Comparison of ENCODE assay signal across 16 mouse cellular contexts in the genomic region with DNA sequence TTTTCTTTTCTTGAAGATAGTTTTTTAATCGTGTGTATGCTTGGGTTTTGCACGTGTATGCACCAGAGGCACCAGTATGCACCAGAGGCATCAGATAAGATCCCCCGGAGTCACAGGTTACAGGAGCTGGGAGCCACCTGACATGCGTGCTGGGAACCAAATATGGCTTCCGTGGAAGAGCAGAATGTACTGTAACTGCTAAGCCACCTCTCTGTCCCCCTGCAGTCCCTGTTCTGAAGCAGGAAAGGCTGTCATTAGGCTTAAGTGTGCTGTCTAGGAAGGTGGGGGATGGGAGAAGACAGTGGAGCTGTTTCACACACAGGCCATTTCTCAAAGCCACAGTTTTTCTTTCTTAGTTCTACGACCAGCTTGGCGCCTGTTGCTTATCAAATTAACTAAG.
DNase-seq lines count a peak whose midpoint lies in the region; ATAC-seq and TF ChIP-seq lines count a peak whose summit lies in the region.
"Had no signal": no experiment of that assay in that cellular context is flagged by ENCODE, and none has a peak within 500 bp of the region (broad histone marks: within the 10 kb centered on the region; RNA-seq: fewer than 3 reads in every experiment).

No protein-coding gene starts in this region.

- no peaks in the 10 kb centered on the region for H3K79me2 ChIP-seq in MEL (ENCODE audit: control insufficient read depth, insufficient read depth, low read length, poor library complexity)

- H3K9me3 ChIP-seq in hindbrain, embryonic 15.5 days, result no peaks in the 10 kb centered on the region
- no peaks in the 10 kb centered on the region for H3K9me3 ChIP-seq in hindbrain, embryonic 11.5 days (ENCODE audit: control insufficient read depth, low read length)
- H3K9me3 ChIP-seq in MEL (replicated peaks; ENCODE audit: insufficient read depth, low read length), result no peaks in the 10 kb centered on the region
- no peaks in the 10 kb centered on the region for H3K9me3 ChIP-seq in limb, embryonic 10.5 days (replicated peaks)
- H3K9me3 ChIP-seq: limb, embryonic 15.5 days; midbrain, embryonic 15.5 days had no signal

- ATAC-seq in hindbrain, embryonic 15.5 days (ENCODE audit: low FRiP score, low read depth), result no peak
- ATAC-seq in hindbrain, embryonic 11.5 days (ENCODE audit: low FRiP score), result no peak
- ATAC-seq: inflammation-experienced regulatory T-cells, adult 6 months; midbrain, embryonic 15.5 days; Patski had no signal

- no peak for TF ChIP-seq CTCF in MEL (IDR thresholded peaks at IDR 0.05 in 2 of 3, conservative IDR thresholded peaks at IDR 0.05 in 1 of 3; ENCODE audit: control insufficient read depth in 1 of 3, insufficient read depth in 1 of 3, low read depth in 2 of 3, low read length in 3 of 3, poor library complexity in 1 of 3, severe bottlenecking in 1 of 3)

- H3K4me2 ChIP-seq in hindbrain, embryonic 15.5 days, result no peak overlapping the region
- no peak overlapping the region for H3K4me2 ChIP-seq in hindbrain, embryonic 11.5 days (replicated peaks; ENCODE audit: low read depth, low read length)
- H3K4me2 ChIP-seq: limb, embryonic 15.5 days; midbrain, embryonic 15.5 days had no signal

- H3K9ac ChIP-seq in hindbrain, embryonic 15.5 days, result no peak overlapping the region
- H3K9ac ChIP-seq in hindbrain, embryonic 11.5 days (ENCODE audit: low read depth, low read length), result no peak overlapping the region
- peak overlapping the region; percentile 69 for H3K9ac ChIP-seq in MEL (ENCODE audit: control insufficient read depth, low read depth, low read length, poor library complexity, severe bottlenecking)
- H3K9ac ChIP-seq: limb, embryonic 15.5 days; midbrain, embryonic 15.5 days had no signal

- peak; percentile 28 to 45; a peak in 1 of 4 replicates for TF ChIP-seq POLR2A in MEL (IDR thresholded peaks at IDR 0.05; ENCODE audit: control insufficient read depth in 1 of 2, insufficient read depth in 1 of 2, low read depth in 1 of 2, low read length in 2 of 2, poor library complexity in 1 of 2)

- peak; percentile 36 for DNase-seq in embryo, embryonic 10 days (ENCODE audit: low spot score)
- DNase-seq in embryo, embryonic 9.5 days (ENCODE audit: extremely low spot score), result no peak
- DNase-seq in hindbrain, embryonic 11.5 days (ENCODE audit: low spot score), result no peak
- DNase-seq in MEL (ENCODE audit: low read depth, low spot score), result peak; percentile 75
- DNase-seq in limb, embryonic 10.5 days (ENCODE audit: low spot score), result no peak
- DNase-seq in ovary, postnatal 36 days (ENCODE audit: low spot score), result no peak
- no peak for DNase-seq in cerebellum, adult 9-10 months
- DNase-seq: cerebellum, adult 11-12 months; gastrocnemius, postnatal 25 days; lung, adult 2 months had no signal

- TF ChIP-seq RAD21 in MEL (IDR thresholded peaks at IDR 0.05; ENCODE audit: low read depth, low read length), result no peak

- H3K27ac ChIP-seq in hindbrain, embryonic 15.5 days (replicated peaks), result 0 out of 2 replicates have a peak overlapping the region, but pooled peaks have one; percentile 8
- H3K27ac ChIP-seq in hindbrain, embryonic 11.5 days (ENCODE audit: low read depth, low read length), result no peak overlapping the region
- peak overlapping the region; percentile 92 for H3K27ac ChIP-seq in MEL (ENCODE audit: control insufficient read depth, low read depth, low read length)
- peak overlapping the region; percentile 77; the same call in 1 of the 2 replicates for H3K27ac ChIP-seq in limb, embryonic 10.5 days
- H3K27ac ChIP-seq: midbrain, embryonic 15.5 days had no signal

- H3K36me3 ChIP-seq in hindbrain, embryonic 15.5 days, result no peaks in the 10 kb centered on the region
- no peaks in the 10 kb centered on the region for H3K36me3 ChIP-seq in hindbrain, embryonic 11.5 days (ENCODE audit: control insufficient read depth, insufficient read depth, low read length)
- H3K36me3 ChIP-seq in MEL (ENCODE audit: control insufficient read depth in 1 of 2, insufficient read depth in 2 of 2, low read length in 2 of 2), result peaks cover 0 to 12% of the 10 kb centered on the region in 2 experiments; a peak in 2 of 4 replicates
- no peaks in the 10 kb centered on the region for H3K36me3 ChIP-seq in limb, embryonic 10.5 days
- H3K36me3 ChIP-seq: limb, embryonic 15.5 days; midbrain, embryonic 15.5 days had no signal

- H3K4me3 ChIP-seq in hindbrain, embryonic 15.5 days, result no peak overlapping the region
- no peak overlapping the region for H3K4me3 ChIP-seq in hindbrain, embryonic 11.5 days (ENCODE audit: low read depth, low read length)
- peak overlapping the region; percentile 25 to 38; a peak in 3 of 4 replicates for H3K4me3 ChIP-seq in MEL (ENCODE audit: control insufficient read depth in 1 of 2, insufficient read depth in 1 of 2, low read depth in 2 of 2, low read length in 2 of 2)
- no peak overlapping the region for H3K4me3 ChIP-seq in limb, embryonic 10.5 days
- H3K4me3 ChIP-seq: limb, embryonic 15.5 days; midbrain, embryonic 15.5 days had no signal

- no peak for TF ChIP-seq EP300 in MEL (IDR thresholded peaks at IDR 0.05; ENCODE audit: low read depth in 1 of 2, low read length in 2 of 2)

- peaks cover 49% of the 10 kb centered on the region for H3K4me1 ChIP-seq in hindbrain, embryonic 15.5 days (replicated peaks)
- H3K4me1 ChIP-seq in hindbrain, embryonic 11.5 days (replicated peaks; ENCODE audit: control insufficient read depth, insufficient read depth, low read length), result peaks cover 5% of the 10 kb centered on the region; the same call in 1 of the 2 replicates
- H3K4me1 ChIP-seq in MEL (ENCODE audit: control insufficient read depth in 1 of 2, insufficient read depth in 2 of 2, low read length in 2 of 2), result peaks cover 6 to 15% of the 10 kb centered on the region in 2 experiments; a peak in 3 of 4 replicates
- peaks cover 82% of the 10 kb centered on the region for H3K4me1 ChIP-seq in limb, embryonic 10.5 days

- WGBS in hindbrain, embryonic 15.5 days, result 66% methylated on average over 7 of the region's 7 CpGs
- 74% methylated on average over 7 of the region's 7 CpGs for WGBS in hindbrain, embryonic 11.5 days
- 59% methylated on average over 7 of the region's 7 CpGs for WGBS in limb, embryonic 10.5 days

- H3K27me3 ChIP-seq in hindbrain, embryonic 15.5 days, result no peaks in the 10 kb centered on the region
- no peaks in the 10 kb centered on the region for H3K27me3 ChIP-seq in hindbrain, embryonic 11.5 days (ENCODE audit: control insufficient read depth, insufficient read depth, low read length)
- H3K27me3 ChIP-seq in MEL (ENCODE audit: control insufficient read depth in 1 of 2, insufficient read depth in 2 of 2, low read length in 2 of 2), result no peaks in the 10 kb centered on the region
- H3K27me3 ChIP-seq in limb, embryonic 10.5 days (ENCODE audit: low read depth, poor library complexity, severe bottlenecking), result no peaks in the 10 kb centered on the region
- H3K27me3 ChIP-seq: CH12.LX; limb, embryonic 15.5 days; midbrain, embryonic 15.5 days; Patski had no signal

TF ChIP-seq in MEL, 35 proteins besides CTCF, POLR2A, EP300 and RAD21 (continues in another document):
- TF ChIP-seq TAL1 (IDR thresholded peaks at IDR 0.05; ENCODE audit: low read length) (no peak), UBTF (IDR thresholded peaks at IDR 0.05; ENCODE audit: borderline replicate concordance, insufficient read depth, low read depth, low read length) (no peak), POLR2AphosphoS2 (IDR thresholded peaks at IDR 0.05; ENCODE audit: low read length) (no peak), MAZ (IDR thresholded peaks at IDR 0.05; ENCODE audit: low read depth, low read length) (no peak), GABPA (IDR thresholded peaks at IDR 0.05; ENCODE audit: low read depth, low read length) (no peak), MYB (IDR thresholded peaks at IDR 0.05; ENCODE audit: low read depth, low read length) (no peak), TCF12 (IDR thresholded peaks at IDR 0.05; ENCODE audit: low read depth, low read length) (no peak), ZC3H11A (IDR thresholded peaks at IDR 0.05; ENCODE audit: low read depth, low read length) (no peak), ELF1 (IDR thresholded peaks at IDR 0.05; ENCODE audit: low read depth, low read length) (no peak), NRF1 (IDR thresholded peaks at IDR 0.05; ENCODE audit: insufficient read depth, low read depth, low read length, poor library complexity, severe bottlenecking) (peak; percentile 62), SIN3A (IDR thresholded peaks at IDR 0.05; ENCODE audit: low read length) (peak; percentile 65), MAFK (IDR thresholded peaks at IDR 0.05; ENCODE audit: borderline replicate concordance, low read depth, low read length) (no peak), NELFE (IDR thresholded peaks at IDR 0.05; ENCODE audit: low read depth, low read length) (no peak), SMC3 (IDR thresholded peaks at IDR 0.05; ENCODE audit: low read depth, low read length) (peak; percentile 9), USF1 (IDR thresholded peaks at IDR 0.05; ENCODE audit: low read depth, low read length) (peak; percentile 80), GATA1 (IDR thresholded peaks at IDR 0.05; ENCODE audit: low read depth, low read length) (peak; percentile 84), TBP (IDR thresholded peaks at IDR 0.05; ENCODE audit: low read depth, low read length) (no peak), CHD1 (IDR thresholded peaks at IDR 0.05; ENCODE audit: low read depth, low read length) (no peak), USF2 (IDR thresholded peaks at IDR 0.05; ENCODE audit: borderline replicate concordance in 1 of 2, insufficient read depth in 1 of 2, low read depth in 1 of 2, low read length in 2 of 2) (0 out of 4 replicates have a peak, but pooled peaks of 1 of the 2 experiments have one; percentile 30), RCOR1 (IDR thresholded peaks at IDR 0.05; ENCODE audit: low read depth, low read length) (0 out of 2 replicates have a peak, but pooled peaks have one; percentile 17), ZKSCAN1 (IDR thresholded peaks at IDR 0.05; ENCODE audit: low read depth, low read length) (no peak), ZMIZ1 (IDR thresholded peaks at IDR 0.05; ENCODE audit: low read depth, low read length) (no peak), KAT2A (conservative IDR thresholded peaks at IDR 0.05; ENCODE audit: low read depth, low read length) (no peak), POLR2AphosphoS5 (IDR thresholded peaks at IDR 0.05; ENCODE audit: borderline replicate concordance, low read depth, low read length) (no peak), MEF2A (IDR thresholded peaks at IDR 0.05; ENCODE audit: extremely low read depth, insufficient replicate concordance, low read depth, low read length, poor library complexity, severe bottlenecking) (no peak), BHLHE40 (IDR thresholded peaks at IDR 0.05; ENCODE audit: borderline replicate concordance, low read depth, low read length) (peak; percentile 85; the same call in 1 of the 2 replicates), HCFC1 (IDR thresholded peaks at IDR 0.05; ENCODE audit: low read depth, low read length) (peak; percentile 61), MXI1 (IDR thresholded peaks at IDR 0.05; ENCODE audit: low read depth, low read length) (peak; percentile 92), ZNF384 (IDR thresholded peaks at IDR 0.05; ENCODE audit: low read depth, low read length) (no peak)

Comparison
In these comparisons a context has a peak if more than half of its experiments do, and no peak if none do; other contexts are left out.
1. DNase-seq: peak in embryo, embryonic 10 days (single experiment) and MEL (single experiment); none in embryo, embryonic 9.5 days (single experiment), hindbrain, embryonic 11.5 days (single experiment), limb, embryonic 10.5 days (single experiment), ovary, postnatal 36 days (single experiment) and cerebellum, adult 9-10 months (single experiment).
2. H3K4me3 ChIP-seq: peak in MEL (2 of 2); none in hindbrain, embryonic 15.5 days (single experiment), hindbrain, embryonic 11.5 days (single experiment) and limb, embryonic 10.5 days (single experiment).